Mouse (Mus musculus) midbrain, embryonic 10.5 days (tissue): ENCODE data around the gene Zbtb16. TPM values are rescaled to one million over a fixed set of nuclear protein-coding genes. Genes with fewer than 3 reads are reported as not detected.

Experiments used
- DNase-seq: peaks from one replicate; pipeline ENCODE4 v3.0.0-alpha.2; 2017; ENCODE audit warnings: low spot score
- H3K27ac ChIP-seq: fragments of 300-500 bp; sonication (generic); replicated peaks from 2 replicates; pipeline ENCODE4 v1.5.1; 2016; ENCODE audit warnings: mild to moderate bottlenecking
- H3K27me3 ChIP-seq: fragments of 300-500 bp; sonication (generic); 2 replicates; pipeline ENCODE4 v1.6.1; 2016; ENCODE audit warnings: low read depth, mild to moderate bottlenecking; ENCODE audit not compliant: poor library complexity, severe bottlenecking
- H3K36me3 ChIP-seq: fragments of 300-500 bp; sonication (generic); 2 replicates; pipeline ENCODE4 v1.6.1; 2016; ENCODE audit warnings: mild to moderate bottlenecking, moderate library complexity
- H3K4me1 ChIP-seq: fragments of 300-500 bp; sonication (generic); 2 replicates; pipeline ENCODE4 v1.6.1; 2016
- H3K4me3 ChIP-seq: fragments of 300-500 bp; sonication (generic); 2 replicates; pipeline ENCODE4 v1.5.1; 2016; ENCODE audit warnings: mild to moderate bottlenecking, moderate library complexity
- H3K9me3 ChIP-seq: fragments of 300-500 bp; sonication (generic); replicated peaks from 2 replicates; pipeline ENCODE4 v1.6.1; 2016; ENCODE audit warnings: mild to moderate bottlenecking
- WGBS: fragments of 180-500 bp; shearing (Covaris S2); methylation state at CpG from one replicate; pipeline ENCODE4 v1.1.7; 2016; 5-methylcytosine and 5-hydroxymethylcytosine counted together
- polyA plus RNA-seq: library from polyadenylated mRNA; unstranded; fragments of >200 nt; fragmentation: Nextera tagmentation; extraction: Ambion mirVana; gene quantifications from 2 replicates; pipeline ENCODE4 v1.2.1, GENCODE M21; 2016

Gene Zbtb16
- polyA plus RNA-seq, 1 experiment from 2014 or later = 48.1 TPM

DNA sequence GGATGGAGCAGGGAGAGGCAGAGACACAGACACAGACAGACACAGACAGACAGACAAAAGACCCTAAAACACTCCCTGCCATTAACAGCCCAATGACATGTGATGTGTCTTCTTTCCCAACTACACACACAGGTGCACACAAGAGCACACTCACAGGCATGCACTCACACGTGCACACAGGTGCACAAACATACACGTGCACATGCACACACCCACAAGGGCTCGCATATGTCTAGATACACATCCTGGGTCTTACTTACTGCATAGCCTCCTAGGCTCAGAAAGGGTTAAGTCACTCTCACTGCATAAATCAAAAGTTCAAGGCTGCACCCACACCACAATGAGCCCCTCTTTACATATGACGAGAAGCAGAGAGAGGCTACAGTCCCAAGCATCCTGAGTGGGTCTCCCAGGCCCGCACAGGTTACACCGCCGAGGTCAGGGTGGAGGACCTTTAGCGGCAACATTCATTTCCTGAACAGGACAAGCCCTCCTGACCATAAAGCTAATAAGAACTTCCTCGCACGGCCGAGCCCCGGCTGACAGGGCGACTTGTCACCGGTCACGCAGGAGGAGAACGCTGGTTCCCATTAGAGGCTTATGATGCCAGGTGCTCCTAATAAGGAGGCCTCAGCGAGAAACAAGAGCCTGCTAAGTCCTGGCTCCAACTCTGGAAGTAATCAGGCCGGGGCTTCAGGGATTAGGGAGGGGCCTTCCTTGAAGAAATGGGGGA is 13.3 kb downstream of the Zbtb16 start:
- 20% methylated on average over 18 of the region's 18 CpGs for WGBS
- peak overlapping the region; percentile 38 for H3K4me3 ChIP-seq
- H3K36me3 ChIP-seq = peaks cover 63% of the 10 kb centered on the region
- no peaks in the 10 kb centered on the region for H3K9me3 ChIP-seq
- DNase-seq = peak; percentile 53
- no peaks in the 10 kb centered on the region for H3K27me3 ChIP-seq
- H3K27ac ChIP-seq = peak overlapping the region; percentile 74
- H3K4me1 ChIP-seq = peaks cover 92% of the 10 kb centered on the region

DNA sequence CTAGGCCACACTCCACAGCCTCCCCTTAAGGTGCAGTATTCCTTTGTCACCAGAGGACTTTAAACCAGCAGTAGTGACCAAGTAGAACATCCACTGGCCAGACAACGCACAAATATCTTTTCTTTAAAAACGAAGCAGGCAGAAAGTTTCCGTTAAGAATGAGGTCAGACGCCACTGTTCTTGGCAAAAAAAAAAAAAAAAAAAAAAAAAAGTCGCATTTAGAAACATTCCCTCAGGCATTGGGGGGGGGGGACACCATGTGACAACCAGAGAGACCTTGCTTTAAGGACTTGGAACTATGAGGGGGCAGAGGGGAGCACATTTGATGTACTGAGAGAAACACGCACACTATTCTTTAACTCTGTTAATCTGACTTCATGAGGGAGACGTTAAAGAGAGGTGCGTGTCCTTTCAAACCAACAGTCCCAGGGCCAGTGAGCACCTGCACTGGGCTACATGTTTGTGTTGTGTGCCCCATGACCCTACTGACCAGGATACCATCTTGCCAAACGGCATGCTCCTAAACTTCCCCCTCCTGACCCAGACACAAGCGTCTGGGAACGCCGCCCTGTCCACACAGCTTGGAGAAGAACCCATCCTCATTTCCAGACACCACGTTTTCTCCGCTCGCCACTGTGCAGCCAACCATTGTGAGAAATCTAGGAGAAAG is 14.0 kb downstream of the Zbtb16 start:
- H3K4me1 ChIP-seq = peaks cover 95% of the 10 kb centered on the region
- no peaks in the 10 kb centered on the region for H3K27me3 ChIP-seq
- no peaks in the 10 kb centered on the region for H3K9me3 ChIP-seq
- DNase-seq = no peak
- WGBS = 72% methylated on average over 14 of the region's 15 CpGs
- peaks cover 61% of the 10 kb centered on the region for H3K36me3 ChIP-seq
- no peak overlapping the region for H3K4me3 ChIP-seq
- H3K27ac ChIP-seq = peak overlapping the region; percentile 74

DNA sequence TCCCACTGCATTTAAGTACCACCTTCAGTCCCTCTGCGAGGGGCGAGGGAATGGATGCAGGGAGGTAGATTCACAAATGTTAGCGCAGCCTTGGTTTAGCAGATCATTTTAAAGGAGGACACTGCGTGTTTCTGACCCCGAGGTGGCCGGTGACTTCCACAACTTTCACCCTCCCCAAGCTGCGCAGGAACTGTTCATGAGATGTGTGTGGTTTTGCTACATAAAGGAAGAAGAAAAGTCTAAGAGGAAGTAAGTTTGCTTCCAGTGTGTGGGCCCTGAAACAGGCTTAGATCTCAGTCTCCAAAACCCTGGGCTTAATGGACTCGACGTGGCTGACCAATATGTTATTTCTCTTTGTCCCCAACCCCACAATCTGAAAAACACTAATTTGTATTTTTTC is 14.6 kb downstream of the Zbtb16 start:
- no peak for DNase-seq
- H3K4me1 ChIP-seq = peaks cover 95% of the 10 kb centered on the region
- H3K27ac ChIP-seq = peak overlapping the region; percentile 9

DNA sequence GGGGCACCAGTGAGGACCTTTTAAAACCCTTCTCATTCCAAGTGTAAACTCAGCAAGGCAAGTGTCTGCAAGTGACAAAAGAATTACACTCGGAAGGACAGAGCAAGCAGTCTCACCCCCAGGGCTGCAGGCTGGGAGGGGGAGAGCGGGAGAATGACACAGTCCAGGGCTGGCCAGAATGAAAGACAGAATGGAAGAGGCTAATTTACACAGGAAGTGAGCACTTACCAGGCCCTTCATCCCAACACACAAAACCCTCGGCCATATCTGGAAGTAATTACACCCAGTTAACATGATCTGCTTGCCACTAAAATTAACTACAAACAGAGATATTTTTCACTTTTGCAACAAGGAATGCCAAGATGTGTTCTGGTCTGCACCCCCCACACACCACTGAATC is 15.2 kb downstream of the Zbtb16 start:
- DNase-seq = no peak
- Histone ChIP-seq H3K9me3 (no peaks in the 10 kb centered on the region), H3K27ac (peak overlapping the region; percentile 9; the same call in 1 of the 2 replicates), H3K4me1 (peaks cover 89% of the 10 kb centered on the region), H3K27me3 (no peaks in the 10 kb centered on the region), H3K4me3 (no peak overlapping the region), H3K36me3 (peaks cover 59% of the 10 kb centered on the region)
- WGBS = 41% methylated on average over 3 of the region's 3 CpGs

More for the DNA sequence above, 14.6 kb downstream of the Zbtb16 start:
- H3K27me3 ChIP-seq = no peaks in the 10 kb centered on the region
- no peaks in the 10 kb centered on the region for H3K9me3 ChIP-seq
- WGBS = 81% methylated on average over 9 of the region's 9 CpGs
- no peak overlapping the region for H3K4me3 ChIP-seq
- peaks cover 61% of the 10 kb centered on the region for H3K36me3 ChIP-seq

DNA sequence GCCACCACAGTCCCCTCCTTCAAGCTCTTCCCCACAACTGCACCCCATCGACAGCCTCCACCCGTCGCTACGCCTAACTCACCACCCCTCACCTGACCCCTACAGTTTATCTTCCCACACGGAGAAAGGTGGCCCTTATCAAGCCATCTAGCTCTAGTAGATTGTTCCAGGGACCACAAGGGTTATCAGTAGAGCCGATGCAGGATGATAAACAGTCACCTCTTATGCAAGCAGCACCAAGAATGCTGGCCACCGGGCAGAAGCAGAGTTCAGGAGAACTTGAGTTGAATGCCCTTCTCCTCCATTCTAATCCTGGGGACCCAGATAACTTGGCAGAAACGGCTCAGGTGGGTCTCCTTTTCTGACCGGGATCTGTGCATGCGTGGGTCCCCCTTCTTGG is 16.3 kb downstream of the Zbtb16 start:
- DNase-seq = no peak
- 87% methylated on average over 10 of the region's 10 CpGs for whole genome bisulfite sequencing
- peaks cover 59% of the 10 kb centered on the region for H3K36me3 ChIP-seq
- H3K27ac ChIP-seq = no peak overlapping the region
- H3K4me1 ChIP-seq = peaks cover 83% of the 10 kb centered on the region
- no peaks in the 10 kb centered on the region for H3K9me3 ChIP-seq
- H3K4me3 ChIP-seq = no peak overlapping the region
- no peaks in the 10 kb centered on the region for H3K27me3 ChIP-seq

DNA sequence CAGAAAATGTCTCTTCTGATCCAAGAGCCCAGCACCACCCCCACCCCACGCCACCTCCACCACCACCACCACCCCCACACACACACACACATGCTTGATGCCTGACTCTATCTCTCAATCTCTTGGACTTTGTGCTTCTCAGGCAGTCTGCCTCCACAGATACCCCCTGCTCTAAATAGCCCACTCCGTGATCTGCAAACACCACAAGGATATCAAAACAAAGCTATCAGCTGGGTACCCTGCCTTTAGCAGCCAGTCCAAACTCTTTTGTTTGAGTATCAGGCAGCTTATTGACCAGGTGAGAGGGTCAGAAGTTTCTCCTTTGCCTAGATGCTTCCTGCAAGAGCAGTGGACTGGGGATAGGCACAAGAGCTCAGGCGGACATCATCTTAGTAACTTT is 16.9 kb downstream of the Zbtb16 start:
- Histone ChIP-seq H3K4me3 (no peak overlapping the region), H3K4me1 (peaks cover 83% of the 10 kb centered on the region), H3K9me3 (no peaks in the 10 kb centered on the region), H3K27ac (0 out of 2 replicates have a peak overlapping the region, but pooled peaks have one; percentile 15), H3K36me3 (peaks cover 64% of the 10 kb centered on the region), H3K27me3 (no peaks in the 10 kb centered on the region)
- WGBS = 80% methylated on average over 3 of the region's 3 CpGs
- no peak for DNase-seq

DNA sequence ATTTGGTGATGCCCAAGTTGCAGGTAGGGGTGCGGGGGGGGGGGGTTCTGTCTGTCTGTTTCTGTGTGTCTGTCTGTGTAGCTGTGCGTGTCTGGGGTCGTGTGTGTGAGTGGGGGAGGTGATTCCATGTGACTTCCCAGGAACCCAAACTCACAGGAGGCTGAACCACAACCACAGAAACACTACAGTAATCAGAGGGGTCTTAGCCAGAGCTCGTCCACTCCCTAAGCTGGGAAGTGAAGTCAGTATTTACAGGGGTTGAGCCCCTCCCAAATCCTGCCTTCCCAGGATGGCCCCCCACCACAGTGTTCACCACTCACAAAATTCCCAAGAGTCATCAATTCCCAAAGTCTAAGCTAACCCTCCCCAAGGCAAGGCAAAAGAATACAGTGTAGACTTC is 18.1 kb downstream of the Zbtb16 start:
- Histone ChIP-seq H3K4me1 (peaks cover 80% of the 10 kb centered on the region), H3K9me3 (no peaks in the 10 kb centered on the region), H3K4me3 (no peak overlapping the region), H3K27me3 (no peaks in the 10 kb centered on the region), H3K27ac (no peak overlapping the region), H3K36me3 (peaks cover 66% of the 10 kb centered on the region)
- WGBS = 89% methylated on average over 4 of the region's 4 CpGs
- no peak for DNase-seq

DNA sequence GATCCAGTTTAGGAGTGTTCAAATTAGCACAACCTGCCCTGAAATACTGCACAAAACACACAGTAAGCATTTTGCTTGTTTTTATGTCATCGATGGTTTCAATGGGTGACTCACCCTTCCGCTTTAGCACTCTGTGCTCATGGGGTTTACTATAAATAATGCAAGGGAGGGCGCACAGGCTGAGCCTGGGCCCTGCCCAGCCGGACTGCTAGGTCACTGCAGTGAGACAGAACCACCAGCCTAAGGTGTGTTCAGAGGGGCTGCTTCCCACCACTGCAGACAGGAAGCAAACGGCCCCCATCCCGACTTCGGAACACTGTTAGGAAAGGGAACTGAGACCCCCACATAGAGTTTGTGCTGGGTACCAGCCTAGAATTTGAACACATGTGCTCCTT is 18.6 kb downstream of the Zbtb16 start:
- H3K4me3 ChIP-seq = no peak overlapping the region
- WGBS = 86% methylated on average over 7 of the region's 7 CpGs
- H3K36me3 ChIP-seq = peaks cover 66% of the 10 kb centered on the region
- no peaks in the 10 kb centered on the region for H3K27me3 ChIP-seq
- H3K27ac ChIP-seq = no peak overlapping the region
- no peaks in the 10 kb centered on the region for H3K9me3 ChIP-seq
- H3K4me1 ChIP-seq = peaks cover 75% of the 10 kb centered on the region
- DNase-seq = no peak

DNA sequence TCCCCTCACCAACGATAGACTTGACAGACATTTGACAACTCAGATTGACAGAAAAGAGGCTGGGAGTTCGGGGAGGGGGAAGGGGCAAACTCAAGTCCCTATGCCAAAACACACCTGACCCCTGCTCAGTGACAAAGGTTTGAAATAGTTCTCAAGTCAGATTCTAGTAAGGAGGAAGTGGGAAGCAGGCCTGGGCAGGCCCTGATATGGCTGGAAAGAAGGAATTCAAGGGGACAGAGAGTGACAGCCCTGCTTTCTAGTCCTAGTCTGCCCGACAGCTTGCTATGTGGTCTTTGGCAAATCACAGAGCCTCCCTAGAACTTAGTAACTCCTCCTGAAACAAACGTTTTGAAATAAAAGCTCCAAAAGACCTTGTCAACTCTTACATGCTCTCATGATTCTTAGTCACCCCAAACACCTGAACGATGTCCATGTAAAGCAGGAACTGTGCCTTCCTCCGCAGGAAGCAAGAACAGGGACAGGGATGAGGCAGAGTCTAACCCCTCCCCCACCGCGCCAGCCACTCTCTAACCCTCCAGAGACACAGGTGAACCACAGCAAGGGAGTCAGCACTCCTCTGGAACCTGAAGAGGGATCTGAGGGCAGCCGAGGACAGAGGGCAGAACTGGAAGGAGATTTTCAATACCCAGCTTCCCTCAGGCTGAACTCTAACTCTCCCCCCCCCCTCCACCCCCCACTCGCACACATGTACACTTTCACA is 19.2 kb downstream of the Zbtb16 start:
- H3K27me3 ChIP-seq = no peaks in the 10 kb centered on the region
- no peaks in the 10 kb centered on the region for H3K9me3 ChIP-seq
- H3K4me1 ChIP-seq = peaks cover 69% of the 10 kb centered on the region
- no peak overlapping the region for H3K27ac ChIP-seq
- 62% methylated on average over 10 of the region's 10 CpGs for WGBS
- H3K36me3 ChIP-seq = peaks cover 67% of the 10 kb centered on the region
- no peak for DNase-seq
- H3K4me3 ChIP-seq = no peak overlapping the region

DNA sequence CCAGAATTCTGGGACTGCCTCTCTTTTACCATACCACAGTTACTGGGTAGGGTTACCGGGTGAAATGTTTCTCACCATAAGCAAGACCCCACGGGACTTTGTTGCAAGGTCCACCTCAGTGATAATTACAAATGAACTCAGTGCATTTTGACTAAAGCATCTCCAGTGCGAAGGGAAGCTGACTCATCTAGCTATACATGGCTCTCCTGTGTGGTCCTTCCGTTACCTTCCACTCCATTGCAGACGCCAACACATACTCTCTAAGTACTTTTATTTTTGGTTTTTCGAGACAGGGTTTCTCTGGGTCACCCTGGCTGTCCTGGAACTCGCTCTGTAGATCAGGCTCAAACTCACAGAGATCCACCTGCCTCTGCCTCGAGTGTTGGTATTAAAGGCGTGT is 19.9 kb downstream of the Zbtb16 start:
- no peak overlapping the region for H3K4me3 ChIP-seq
- WGBS = 93% methylated on average over 9 of the region's 9 CpGs
- H3K36me3 ChIP-seq = peaks cover 64% of the 10 kb centered on the region
- no peaks in the 10 kb centered on the region for H3K9me3 ChIP-seq
- H3K4me1 ChIP-seq = peaks cover 62% of the 10 kb centered on the region
- H3K27me3 ChIP-seq = no peaks in the 10 kb centered on the region
- H3K27ac ChIP-seq = no peak overlapping the region
- no peak for DNase-seq

DNA sequence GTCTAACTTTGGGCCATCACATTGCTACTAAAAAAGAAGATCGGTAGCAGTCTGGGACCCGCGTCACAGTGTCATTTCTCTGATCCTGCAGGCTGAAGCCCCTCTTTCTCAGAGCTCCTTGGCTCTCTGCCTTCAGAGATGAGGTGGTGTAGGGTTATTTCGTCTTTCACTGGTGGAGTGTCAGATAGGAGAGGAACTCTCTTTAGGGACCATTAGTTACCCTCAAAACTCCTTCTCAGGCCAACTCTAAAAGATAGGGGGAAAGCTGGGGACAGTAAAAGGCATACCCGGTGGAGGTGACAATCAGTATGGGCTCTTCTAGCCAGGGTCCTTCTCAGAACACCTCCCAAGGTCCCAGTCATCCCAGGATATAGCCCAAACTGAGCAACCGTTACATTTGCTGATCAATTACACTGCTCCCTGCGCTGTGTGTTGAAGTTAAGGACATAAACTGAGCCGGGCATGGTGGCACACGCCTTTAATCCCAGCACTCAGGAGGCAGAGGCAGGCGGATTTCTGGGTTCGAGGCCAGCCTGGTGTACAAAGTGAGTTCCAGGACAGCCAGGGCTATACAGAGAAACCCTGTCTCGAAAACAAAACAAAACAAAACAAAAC is 21.0 kb downstream of the Zbtb16 start:
- Histone ChIP-seq H3K36me3 (peaks cover 60% of the 10 kb centered on the region), H3K27me3 (no peaks in the 10 kb centered on the region), H3K9me3 (no peaks in the 10 kb centered on the region), H3K4me3 (no peak overlapping the region), H3K27ac (peak overlapping the region; percentile 33; the same call in 1 of the 2 replicates), H3K4me1 (peaks cover 57% of the 10 kb centered on the region)
- 89% methylated on average over 12 of the region's 12 CpGs for WGBS
- no peak for DNase-seq

DNA sequence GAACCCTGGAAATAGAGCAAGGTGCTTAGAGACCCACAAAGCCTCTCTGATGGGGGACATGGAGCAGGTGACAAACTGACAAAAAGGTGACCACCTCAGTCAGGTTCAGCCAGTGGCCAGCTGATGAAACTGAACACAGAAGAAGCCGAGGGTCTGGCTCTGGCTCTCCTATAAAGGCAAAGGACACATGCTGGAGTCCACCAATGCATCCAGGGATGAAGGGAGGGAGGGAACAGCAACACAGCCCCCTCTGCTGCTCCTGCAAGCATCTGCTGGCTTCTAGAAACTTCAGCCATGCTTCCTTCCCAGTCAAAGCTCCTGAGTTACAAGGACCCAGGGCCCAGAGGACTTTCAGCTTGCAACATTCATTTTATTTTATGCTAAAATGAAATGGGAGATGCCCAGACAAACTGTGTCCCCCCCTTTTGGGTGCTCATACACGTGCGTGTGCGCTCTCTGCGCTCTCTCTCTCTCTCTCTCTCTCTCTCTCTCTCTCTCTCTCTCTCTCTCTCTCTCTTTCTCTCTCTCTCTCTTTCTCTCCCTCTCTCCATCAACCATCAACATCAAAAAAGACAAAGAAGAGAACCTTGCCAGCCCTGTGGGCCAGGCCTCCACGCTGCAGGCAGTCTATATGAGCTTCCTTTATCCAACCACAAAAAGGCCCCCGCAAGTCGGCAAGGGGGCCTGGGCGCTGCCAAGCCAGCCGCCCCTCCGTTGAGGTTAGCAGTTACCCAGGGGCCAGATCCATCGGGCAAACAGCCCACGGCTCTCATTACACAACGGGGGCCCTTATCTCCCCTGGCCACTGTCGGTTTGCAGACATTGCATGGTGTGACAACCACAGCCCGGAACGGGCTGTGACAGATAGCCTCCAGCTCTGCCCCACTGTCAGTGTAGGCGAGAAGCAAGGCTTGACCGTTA is 21.8 kb downstream of the Zbtb16 start:
- Histone ChIP-seq H3K4me3 (no peak overlapping the region), H3K9me3 (no peaks in the 10 kb centered on the region), H3K4me1 (peaks cover 57% of the 10 kb centered on the region), H3K27ac (peak overlapping the region; percentile 50), H3K27me3 (no peaks in the 10 kb centered on the region), H3K36me3 (peaks cover 59% of the 10 kb centered on the region)
- no peak for DNase-seq
- 83% methylated on average over 19 of the region's 19 CpGs for WGBS
